Mouse (Mus musculus) mammary gland, adult 2 months (tissue): ENCODE data around the gene Gm19668. TPM values are rescaled to one million over a fixed set of nuclear protein-coding genes. Genes with fewer than 3 reads are reported as not detected.

Experiments
- polyA plus RNA-seq: library from polyadenylated mRNA; depleted of rRNA; stranded (reverse); fragments of >200 nt; gene quantifications from 2 replicates; pipeline ENCODE4 v1.2.3, GENCODE M21; 2012; ENCODE audit warnings: low replicate concordance; rRNA removed

The Gm19668 gene
- not detected in 2 replicates for polyA plus RNA-seq

DNA sequence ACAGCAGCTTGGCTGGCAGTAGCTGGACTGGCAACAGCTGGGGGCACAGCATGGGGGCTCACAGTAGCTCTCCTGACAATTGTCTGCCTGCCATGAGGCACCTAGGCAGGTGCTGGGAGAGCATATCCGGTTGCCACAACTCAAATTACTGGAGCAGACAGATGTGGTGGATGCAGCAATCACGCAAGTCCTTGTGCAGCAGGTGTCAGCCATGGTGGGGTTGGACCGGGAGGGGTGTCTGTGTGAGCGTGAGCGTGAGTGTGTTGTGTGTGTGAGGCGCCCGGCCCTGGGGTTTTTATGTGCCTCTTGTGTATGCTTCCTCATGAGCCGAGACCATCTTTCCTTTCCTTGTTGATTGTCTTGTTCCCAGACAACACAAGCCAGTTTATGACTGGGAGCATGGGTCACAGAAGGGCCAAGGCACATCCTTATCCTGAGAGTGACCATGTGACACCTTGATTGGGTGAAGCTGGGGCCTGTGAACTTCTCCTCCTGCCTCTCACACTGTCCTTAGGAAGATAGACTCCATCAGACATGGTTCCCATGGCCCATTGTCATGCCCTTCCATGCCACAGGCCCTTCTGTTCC, at the start of gene Gm19668:
Gene Gm19668, minus strand, starts transcription at position 213 of the 588 bp plus-strand sequence.

DNA sequence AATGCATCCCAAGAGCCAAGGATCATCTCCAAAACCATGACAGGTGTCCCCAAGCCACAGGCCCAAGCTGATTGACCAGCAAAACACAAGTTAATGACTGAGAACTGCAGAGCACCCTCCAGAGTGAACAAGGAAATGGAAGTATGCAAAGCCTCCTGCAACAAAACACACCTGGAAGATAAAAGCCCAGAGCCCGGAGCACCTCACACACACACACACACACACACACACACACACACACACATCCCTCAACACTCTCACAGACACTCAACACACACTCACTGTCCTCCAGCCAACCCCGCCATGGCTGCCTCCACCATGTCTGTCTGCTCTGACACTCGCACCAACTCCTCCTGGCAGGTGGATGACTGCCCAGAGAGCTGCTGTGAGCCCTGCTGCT, 47.6 kb upstream of the Gm19668 start, which contains the start of gene Gm36176:
Gene Gm36176, plus strand, starts transcription at position 301 of the 400 bp plus-strand sequence.

DNA sequence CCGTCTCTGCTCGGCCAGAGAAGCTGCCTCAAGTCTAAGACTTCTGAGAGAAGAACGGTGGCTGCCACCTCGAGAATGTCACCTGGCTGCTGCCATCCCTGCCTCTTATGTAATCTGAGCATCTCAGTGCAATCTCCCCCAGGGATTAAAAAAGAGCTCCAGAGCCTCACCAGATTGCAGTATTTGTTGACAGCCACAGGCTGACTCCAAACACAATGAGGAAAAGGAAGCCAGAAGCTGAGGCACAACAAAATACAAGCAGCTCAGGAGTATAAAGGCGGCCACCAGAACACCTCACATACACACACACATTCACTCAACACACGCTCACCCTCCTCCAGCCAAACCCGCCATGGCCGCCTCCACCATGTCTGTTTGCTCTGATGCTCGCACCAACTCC, 36.7 kb upstream of the Gm19668 start, which contains the start of gene Krtap10-10:
Gene Krtap10-10, plus strand, starts transcription at position 301 of the 400 bp plus-strand sequence.

DNA sequence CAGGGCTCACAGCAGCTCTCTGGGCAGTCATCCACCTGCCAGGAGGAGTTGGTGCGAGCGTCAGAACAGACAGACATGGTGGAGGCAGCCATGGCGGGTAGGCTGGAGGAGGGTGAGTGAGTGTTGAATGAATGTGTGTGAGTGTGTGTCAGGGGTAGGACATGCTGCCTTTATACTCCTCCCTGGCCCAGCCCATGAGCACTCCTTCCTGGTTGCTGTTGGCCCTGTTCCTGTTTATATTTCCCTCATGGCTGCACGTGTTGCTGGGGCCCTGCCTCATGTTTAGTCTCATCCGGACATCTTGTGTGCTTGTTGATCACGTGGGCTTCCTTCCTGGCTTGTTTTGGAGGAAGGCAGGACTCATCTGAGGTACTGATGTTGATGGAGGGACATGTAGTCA, 28.0 kb upstream of the Gm19668 start, which contains the start of gene Krtap10-4:
Gene Krtap10-4, minus strand, starts transcription at position 145 of the 400 bp plus-strand sequence.

DNA sequence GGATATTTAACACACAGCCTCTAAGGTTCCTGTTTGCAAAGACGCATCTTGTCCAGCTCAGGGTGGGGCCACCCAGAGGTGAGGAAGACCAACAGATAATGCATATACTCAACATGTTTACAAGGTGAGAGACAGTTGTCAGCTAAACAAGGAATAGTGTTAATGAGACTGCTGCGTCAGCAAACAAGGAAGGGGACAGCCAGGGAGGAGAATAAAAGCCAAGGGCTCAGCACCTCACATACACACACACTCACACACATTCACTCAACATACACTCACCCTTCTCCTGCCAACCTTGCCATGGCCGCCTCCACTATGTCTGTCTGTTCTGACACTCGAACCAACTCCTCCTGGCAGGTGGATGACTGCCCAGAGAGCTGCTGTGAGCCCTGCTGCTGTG, 15.4 kb upstream of the Gm19668 start, which contains the start of gene Gm2696:
Gene Gm2696, plus strand, starts transcription at position 301 of the 400 bp plus-strand sequence.

DNA sequence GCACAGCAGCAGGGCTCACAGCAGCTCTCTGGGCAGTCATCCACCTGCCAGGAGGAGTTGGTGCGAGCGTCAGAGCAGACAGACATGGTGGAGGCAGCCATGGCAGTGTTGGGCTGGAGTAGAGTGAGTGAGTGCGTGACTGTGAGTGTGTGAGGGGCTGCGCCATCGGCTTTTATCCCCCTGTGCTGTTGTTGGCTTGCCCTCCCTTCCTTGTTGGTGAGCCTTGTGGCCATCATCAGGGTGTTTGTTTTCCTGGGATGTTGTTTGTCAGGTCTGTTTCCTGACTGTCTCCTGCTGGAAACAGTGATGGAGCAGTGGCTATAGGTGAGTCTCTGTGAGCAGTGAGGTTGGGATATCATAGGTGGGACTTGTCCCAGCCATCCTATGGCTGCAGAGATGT, 12.8 kb upstream of the Gm19668 start, which contains the start of gene Gm9507:
Gene Gm9507, minus strand, starts transcription at position 101 of the 400 bp plus-strand sequence.

DNA sequence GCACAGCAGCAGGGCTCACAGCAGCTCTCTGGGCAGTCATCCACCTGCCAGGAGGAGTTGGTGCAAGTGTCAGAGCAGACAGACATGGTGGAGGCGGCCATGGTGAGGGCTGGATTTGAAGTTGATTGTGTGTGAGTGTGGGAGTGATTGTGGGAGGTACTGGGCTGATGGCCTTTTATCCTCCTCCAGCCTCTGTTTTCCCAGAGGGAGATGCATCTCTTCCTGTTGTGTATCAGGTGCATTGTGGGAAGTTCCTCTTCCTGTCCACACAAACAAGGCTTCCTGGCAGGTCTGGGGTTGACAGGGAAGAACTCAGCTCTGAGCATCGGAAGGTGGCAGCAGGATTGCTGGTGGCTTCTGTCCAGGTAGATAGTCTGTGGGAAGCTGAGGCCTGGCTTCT, 4.0 kb downstream of the Gm19668 start, which contains the start of gene Gm9639:
Gene Gm9639, minus strand, starts transcription at position 101 of the 400 bp plus-strand sequence.

DNA sequence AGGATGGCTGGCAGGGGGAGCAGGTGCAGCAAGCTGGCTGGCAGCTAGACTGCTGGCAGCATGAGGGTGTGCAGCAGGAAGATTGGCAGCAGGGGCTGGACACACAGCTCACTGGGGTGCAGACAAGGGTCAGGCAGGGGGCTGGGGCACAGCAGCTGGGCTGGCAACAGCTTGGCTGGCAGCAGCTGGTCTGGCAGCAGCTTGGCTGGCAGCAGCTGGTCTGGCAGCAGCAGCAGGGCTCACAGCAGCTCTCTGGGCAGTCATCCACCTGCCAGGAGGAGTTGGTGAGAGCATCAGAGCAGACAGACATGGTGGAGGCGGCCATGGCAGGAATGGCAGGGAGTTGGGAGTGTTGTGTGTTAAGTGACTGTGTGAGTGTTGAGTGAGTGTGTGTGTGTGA, 11.1 kb downstream of the Gm19668 start, which contains the start of gene Gm7137:
Gene Gm7137, minus strand, starts transcription at position 325 of the 400 bp plus-strand sequence.

DNA sequence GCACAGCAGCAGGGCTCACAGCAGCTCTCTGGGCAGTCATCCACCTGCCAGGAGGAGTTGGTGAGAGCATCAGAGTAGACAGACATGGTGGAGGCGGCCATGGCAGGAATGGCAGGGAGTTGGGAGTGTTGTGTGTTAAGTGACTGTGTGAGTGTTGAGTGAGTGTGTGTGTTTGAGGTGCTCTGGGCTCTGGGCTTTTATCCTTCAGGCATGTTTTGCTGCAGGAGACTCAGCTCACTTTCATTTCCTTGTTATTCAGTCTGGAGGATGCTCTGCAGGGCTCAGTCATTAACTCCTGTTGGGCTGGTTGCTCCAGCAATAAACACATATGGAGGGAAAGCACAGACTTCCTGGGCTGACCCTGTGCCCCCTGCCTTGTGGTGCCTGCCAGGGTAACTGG, 16.5 kb downstream of the Gm19668 start, which contains the start of gene Gm3250:
Gene Gm3250, minus strand, starts transcription at position 101 of the 400 bp plus-strand sequence.

DNA sequence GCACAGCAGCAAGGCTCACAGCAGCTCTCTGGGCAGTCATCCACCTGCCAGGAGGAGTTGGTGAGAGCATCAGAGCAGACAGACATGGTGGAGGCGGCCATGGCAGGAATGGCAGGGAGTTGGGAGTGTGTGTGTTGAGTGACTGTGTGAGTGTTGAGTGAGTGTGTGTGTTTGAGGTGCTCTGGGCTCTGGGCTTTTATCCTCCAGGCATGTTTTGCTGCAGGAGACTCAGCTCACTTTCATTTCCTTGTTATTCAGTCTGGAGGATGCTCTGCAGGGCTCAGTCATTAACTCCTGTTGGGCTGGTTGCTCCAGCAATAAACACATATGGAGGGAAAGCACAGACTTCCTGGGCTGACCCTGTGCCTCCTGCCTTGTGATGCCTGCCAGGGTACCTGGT, 22.1 kb downstream of the Gm19668 start, which contains the start of gene Gm7138:
Gene Gm7138, minus strand, starts transcription at position 101 of the 400 bp plus-strand sequence.

DNA sequence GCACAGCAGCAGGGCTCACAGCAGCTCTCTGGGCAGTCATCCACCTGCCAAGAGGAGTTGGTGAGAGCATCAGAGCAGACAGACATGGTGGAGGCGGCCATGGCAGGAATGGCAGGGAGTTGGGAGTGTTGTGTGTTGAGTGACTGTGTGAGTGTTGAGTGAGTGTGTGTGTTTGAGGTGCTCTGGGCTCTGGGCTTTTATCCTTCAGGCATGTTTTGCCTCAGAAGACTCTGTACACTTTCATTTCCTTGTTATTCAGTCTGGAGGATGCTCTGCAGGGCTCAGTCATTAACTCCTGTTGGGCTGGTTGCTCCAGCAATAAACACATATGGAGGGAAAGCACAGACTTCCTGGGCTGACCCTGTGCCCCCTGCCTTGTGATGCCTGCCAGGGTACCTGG, 27.7 kb downstream of the Gm19668 start, which contains the start of gene Gm3238:
Gene Gm3238, minus strand, starts transcription at position 101 of the 400 bp plus-strand sequence.

DNA sequence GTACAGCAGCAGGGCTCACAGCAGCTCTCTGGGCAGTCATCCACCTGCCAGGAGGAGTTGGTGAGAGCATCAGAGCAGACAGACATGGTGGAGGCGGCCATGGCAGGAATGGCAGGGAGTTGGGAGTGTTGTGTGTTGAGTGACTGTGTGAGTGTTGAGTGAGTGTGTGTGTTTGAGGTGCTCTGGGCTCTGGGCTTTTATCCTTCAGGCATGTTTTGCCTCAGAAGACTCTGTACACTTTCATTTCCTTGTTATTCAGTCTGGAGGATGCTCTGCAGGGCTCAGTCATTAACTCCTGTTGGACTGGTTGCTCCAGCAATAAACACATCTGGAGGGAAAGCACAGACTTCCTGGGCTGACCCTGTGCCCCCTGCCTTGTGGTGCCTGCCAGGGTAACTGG, 39.4 kb downstream of the Gm19668 start, which contains the start of gene Gm3233:
Gene Gm3233, minus strand, starts transcription at position 101 of the 400 bp plus-strand sequence.

DNA sequence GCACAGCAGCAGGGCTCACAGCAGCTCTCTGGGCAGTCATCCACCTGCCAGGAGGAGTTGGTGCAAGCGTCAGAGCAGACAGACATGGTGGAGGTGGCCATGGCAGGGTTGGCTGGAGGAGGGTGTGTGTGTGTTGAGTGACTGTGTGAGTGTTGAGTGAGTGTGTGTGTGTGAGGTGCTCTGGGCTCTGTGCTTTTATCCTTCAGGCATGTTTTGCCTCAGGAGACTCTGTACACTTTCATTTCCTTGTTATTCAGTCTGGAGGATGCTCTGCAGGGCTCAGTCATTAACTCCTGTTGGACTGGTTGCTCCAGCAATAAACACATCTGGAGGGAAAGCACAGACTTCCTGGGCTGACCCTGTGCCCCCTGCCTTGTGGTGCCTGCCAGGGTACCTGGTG, 47.7 kb downstream of the Gm19668 start, which contains the start of gene Gm9736:
Gene Gm9736, minus strand, starts transcription at position 101 of the 400 bp plus-strand sequence.

Other genes with a start within 250 kb of the Gm19668 start
- gene Pttg1ip, start 217.4 kb downstream of the Gm19668 start, polyA plus RNA-seq, result 156 and 229 TPM in 2 replicates
- gene Sumo3, start 193.0 kb downstream of the Gm19668 start, polyA plus RNA-seq, result 136 and 145 TPM in 2 replicates
- not detected in 2 replicates for gene Gm49325, start 192.9 kb downstream of the Gm19668 start, polyA plus RNA-seq
- 37.7 and 49.2 TPM in 2 replicates for gene Ube2g2, start 176.9 kb downstream of the Gm19668 start, polyA plus RNA-seq
- gene Tspear, start 112.6 kb downstream of the Gm19668 start, polyA plus RNA-seq, result 0.49 and 0.69 TPM in 2 replicates
- gene Gm19402, start 108.4 kb downstream of the Gm19668 start, polyA plus RNA-seq, result not detected in 2 replicates
- gene Gm9508, start 101.9 kb downstream of the Gm19668 start, polyA plus RNA-seq, result not detected in 2 replicates
- not detected in 2 replicates for gene Gm10272, start 92.5 kb downstream of the Gm19668 start, polyA plus RNA-seq
- gene Gm10024, start 87.7 kb downstream of the Gm19668 start, polyA plus RNA-seq, result not detected in 2 replicates
- not detected in 2 replicates for gene Gm10142, start 83.3 kb downstream of the Gm19668 start, polyA plus RNA-seq
- gene Krtap12-1, start 78.5 kb downstream of the Gm19668 start, polyA plus RNA-seq, result not detected in 2 replicates
- gene Gm10100, start 72.6 kb downstream of the Gm19668 start, polyA plus RNA-seq, result not detected in 2 replicates
- not detected in 2 replicates for gene Gm18596, start 56.5 kb downstream of the Gm19668 start, polyA plus RNA-seq
- not detected in 2 replicates for gene Gm9736, start 47.8 kb downstream of the Gm19668 start, polyA plus RNA-seq
- gene Gm3233, start 39.5 kb downstream of the Gm19668 start, polyA plus RNA-seq, result not detected in 2 replicates
- gene Gm3238, start 27.8 kb downstream of the Gm19668 start, polyA plus RNA-seq, result not detected in 2 replicates
- gene Gm7138, start 22.2 kb downstream of the Gm19668 start, polyA plus RNA-seq, result not detected in 2 replicates
- gene Gm3250, start 16.6 kb downstream of the Gm19668 start, polyA plus RNA-seq, result not detected in 2 replicates
- not detected in 2 replicates for gene Gm7137, start 10.9 kb downstream of the Gm19668 start, polyA plus RNA-seq
- gene Gm9639, start 4.1 kb downstream of the Gm19668 start, polyA plus RNA-seq, result not detected in 2 replicates
- gene Gm9507, start 12.7 kb upstream of the Gm19668 start, polyA plus RNA-seq, result not detected in 2 replicates
- gene Gm2696, start 15.5 kb upstream of the Gm19668 start, polyA plus RNA-seq, result not detected in 2 replicates
- gene Krtap10-4, start 28.0 kb upstream of the Gm19668 start, polyA plus RNA-seq, result not detected in 2 replicates
- gene Krtap10-10, start 36.8 kb upstream of the Gm19668 start, polyA plus RNA-seq, result not detected in 2 replicates
- gene Gm36176, start 47.7 kb upstream of the Gm19668 start, polyA plus RNA-seq, result not detected in 2 replicates
- gene Gm10318, start 53.7 kb upstream of the Gm19668 start, polyA plus RNA-seq, result not detected in 2 replicates
- gene Gm3285, start 62.8 kb upstream of the Gm19668 start, polyA plus RNA-seq, result not detected in 2 replicates
- gene Lrrc3, start 103.4 kb upstream of the Gm19668 start, polyA plus RNA-seq, result 3.1 and 4.6 TPM in 2 replicates
- gene Trpm2, start 171.4 kb upstream of the Gm19668 start, polyA plus RNA-seq, result 4.3 and 5.9 TPM in 2 replicates
- gene 1810043G02Rik, start 179.4 kb upstream of the Gm19668 start, polyA plus RNA-seq, result 44.5 and 83.3 TPM in 2 replicates
- gene Pfkl, start 210.9 kb upstream of the Gm19668 start, polyA plus RNA-seq, result 168 and 171 TPM in 2 replicates
- gene Dnmt3l, start 242.8 kb upstream of the Gm19668 start, polyA plus RNA-seq, result 3.0 and 3.2 TPM in 2 replicates
- gene Aire, start 244.5 kb upstream of the Gm19668 start, polyA plus RNA-seq, result 1.9 and 5.8 TPM in 2 replicates